Comparison of ENCODE assay signal across 36 mouse cellular contexts in genomic region chr7:113723905-113724304, GRCm38 (mm10). TPM values are rescaled to one million over a fixed set of nuclear protein-coding genes. Genes with fewer than 3 reads are reported as not detected.
"Had no signal": no experiment of that assay in that cellular context is flagged by ENCODE, and none has a peak within 500 bp of the region (broad histone marks: within the 10 kb centered on the region; RNA-seq: fewer than 3 reads in every experiment).

No protein-coding gene starts in this region.

- ATAC-seq: hindbrain, embryonic 16.5 days; hindbrain, postnatal 0 days; inflammation-experienced regulatory T-cells, adult 6 months; intestine, embryonic 15.5 days; intestine, embryonic 16.5 days; intestine, postnatal 0 days had no signal

- H3K36me3 ChIP-seq: heart, embryonic 12.5 days; heart, embryonic 13.5 days; heart, embryonic 15.5 days; hindbrain, embryonic 10.5 days; hindbrain, embryonic 12.5 days; hindbrain, embryonic 13.5 days; hindbrain, embryonic 15.5 days; intestine, embryonic 15.5 days; kidney, embryonic 15.5 days had no signal

- H3K4me3 ChIP-seq: heart, embryonic 12.5 days; heart, embryonic 13.5 days; heart, embryonic 15.5 days; hindbrain, embryonic 10.5 days; hindbrain, embryonic 12.5 days; hindbrain, embryonic 13.5 days; hindbrain, embryonic 15.5 days; intestine, embryonic 15.5 days; kidney, embryonic 15.5 days; layer of hippocampus, adult 2 months; left cerebral cortex, adult 2 months had no signal

- H3K27ac ChIP-seq: heart, embryonic 13.5 days; heart, embryonic 15.5 days; hindbrain, embryonic 10.5 days; hindbrain, embryonic 12.5 days; hindbrain, embryonic 13.5 days; hindbrain, embryonic 14.5 days; hindbrain, embryonic 15.5 days; hindbrain, postnatal 0 days; intestine, embryonic 15.5 days; kidney, embryonic 15.5 days; kidney, postnatal 0 days; layer of hippocampus, adult 2 months; left cerebral cortex, adult 2 months had no signal

- H3K4me2 ChIP-seq: heart, embryonic 11.5 days; heart, embryonic 12.5 days; heart, embryonic 13.5 days; heart, embryonic 15.5 days; hindbrain, embryonic 12.5 days; hindbrain, embryonic 13.5 days; hindbrain, embryonic 14.5 days; hindbrain, embryonic 15.5 days; intestine, embryonic 15.5 days; kidney, embryonic 15.5 days had no signal

- H3K4me1 ChIP-seq: heart, embryonic 13.5 days; heart, embryonic 15.5 days; hindbrain, embryonic 12.5 days; hindbrain, embryonic 13.5 days; hindbrain, embryonic 15.5 days; intestine, embryonic 15.5 days had no signal

- H3K27me3 ChIP-seq: heart, embryonic 12.5 days; heart, embryonic 13.5 days; heart, embryonic 15.5 days; hindbrain, embryonic 12.5 days; hindbrain, embryonic 15.5 days; intestine, embryonic 15.5 days; kidney, embryonic 15.5 days had no signal

- H3K9ac ChIP-seq: heart, embryonic 12.5 days; heart, embryonic 13.5 days; heart, embryonic 15.5 days; hindbrain, embryonic 12.5 days; hindbrain, embryonic 13.5 days; hindbrain, embryonic 14.5 days; hindbrain, embryonic 15.5 days; intestine, embryonic 15.5 days; kidney, embryonic 15.5 days had no signal

- DNase-seq: heart, postnatal 10 days; heart, postnatal 14 days; heart, postnatal 36 days; heart, postnatal 4 days; kidney, adult 11 months; kidney, adult 18-20 months; kidney, adult 2 months; kidney, adult 8-10 months; kidney, adult 9 months; kidney, postnatal 10 days; kidney, postnatal 14 days; kidney, postnatal 25 days; kidney, postnatal 36 days; kidney, postnatal 4 days; layer of hippocampus, adult 9-11 months; layer of hippocampus, postnatal 36 days had no signal

- H3K9me3 ChIP-seq: heart, embryonic 12.5 days; heart, embryonic 13.5 days; heart, embryonic 15.5 days; hindbrain, embryonic 10.5 days; hindbrain, embryonic 12.5 days; hindbrain, embryonic 13.5 days; hindbrain, embryonic 15.5 days; intestine, embryonic 15.5 days; kidney, embryonic 15.5 days had no signal

RNA-seq across cellular contexts. Expression of gene Spon1, which starts 41.9 kb away (rescaled TPM):
- total RNA-seq: hematopoietic stem cell, adult 5-6 weeks had no signal
